Mouse (Mus musculus): ENCODE results near the gene Lmtk3.

Gene Lmtk3

DNA sequence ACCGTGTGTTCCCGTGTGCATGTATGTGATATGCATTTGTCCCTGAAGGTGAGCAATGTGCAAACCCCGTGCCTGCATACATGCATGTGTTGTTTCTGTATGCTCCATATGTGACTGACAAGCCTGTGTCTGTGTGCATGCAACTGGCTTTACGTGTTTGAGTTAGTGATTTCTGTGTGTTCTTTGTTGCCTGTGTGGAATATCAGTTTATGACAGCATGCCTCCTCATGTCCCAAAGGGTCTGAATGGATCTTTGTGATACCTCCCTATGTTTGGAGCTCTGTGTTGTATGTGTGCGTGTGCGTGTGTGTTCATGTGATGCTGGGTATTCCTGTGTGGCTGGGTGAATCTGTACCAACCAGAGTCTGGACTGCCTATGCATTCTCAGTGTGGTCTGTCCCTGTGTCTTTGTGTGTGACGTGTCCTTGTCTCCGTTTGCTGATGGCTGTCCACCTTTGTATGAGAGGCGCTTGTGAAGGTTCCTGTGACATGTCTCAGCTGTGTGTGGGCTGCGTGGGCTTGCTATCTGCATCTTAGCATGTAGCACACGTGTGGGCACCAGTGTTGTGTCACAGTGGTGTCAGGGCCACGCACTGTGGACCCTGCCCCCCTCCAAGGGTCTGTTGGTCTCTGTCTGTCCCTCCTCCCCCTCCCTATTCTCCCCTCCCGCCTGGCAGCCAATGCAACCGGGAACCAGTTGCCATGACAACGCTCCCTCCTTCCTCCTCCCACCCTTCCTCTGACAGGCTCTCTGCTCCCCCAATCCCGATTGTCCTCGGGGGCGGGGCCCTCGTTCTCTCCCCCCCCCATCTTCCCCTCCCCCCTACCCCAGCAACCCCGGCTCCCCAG lies 1.2 kb downstream of the Lmtk3 start, which contains the start of gene Sult2b1:
TSS of gene Sult2b1 (minus strand) at position 146 of the 849 bp plus-strand sequence.
- DNase-seq = peak; percentile 95

DNA sequence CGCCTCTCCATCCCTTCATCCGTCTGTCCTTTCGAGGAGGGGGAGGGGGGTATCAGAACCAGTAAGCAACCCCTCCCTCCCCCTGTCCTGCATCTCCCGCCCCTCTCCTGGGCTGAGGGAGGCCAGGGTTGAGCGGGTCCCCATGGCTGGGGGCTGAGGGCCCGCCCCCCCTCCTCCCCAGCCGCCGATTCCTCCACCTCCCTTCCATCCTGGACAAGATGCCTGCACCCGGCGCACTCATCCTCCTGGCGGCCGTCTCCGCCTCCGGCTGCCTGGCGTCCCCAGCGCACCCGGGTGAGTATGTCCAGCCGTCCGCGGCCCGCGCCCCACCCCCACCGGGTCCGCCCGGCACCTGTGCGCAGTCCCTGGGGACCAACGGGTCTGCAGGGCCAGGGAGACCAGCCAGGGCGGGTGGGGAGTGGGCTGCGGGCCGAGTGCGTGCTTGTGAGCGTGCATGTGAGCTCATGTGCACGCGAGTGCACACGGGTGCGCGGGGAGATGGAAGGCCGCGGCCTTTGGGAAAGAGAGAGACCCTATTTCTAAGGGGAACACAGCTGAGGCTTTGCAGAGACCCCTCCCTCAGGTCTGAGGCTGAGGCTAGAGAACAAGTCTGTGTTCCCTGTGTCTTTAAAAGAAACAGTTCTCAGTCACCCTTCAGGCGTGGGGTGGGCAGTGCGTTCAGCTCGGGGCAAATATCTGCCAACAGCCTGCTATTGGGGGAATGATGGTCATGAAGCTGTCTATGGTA lies 2.0 kb downstream of the Lmtk3 start:
- no peak for DNase-seq

DNA sequence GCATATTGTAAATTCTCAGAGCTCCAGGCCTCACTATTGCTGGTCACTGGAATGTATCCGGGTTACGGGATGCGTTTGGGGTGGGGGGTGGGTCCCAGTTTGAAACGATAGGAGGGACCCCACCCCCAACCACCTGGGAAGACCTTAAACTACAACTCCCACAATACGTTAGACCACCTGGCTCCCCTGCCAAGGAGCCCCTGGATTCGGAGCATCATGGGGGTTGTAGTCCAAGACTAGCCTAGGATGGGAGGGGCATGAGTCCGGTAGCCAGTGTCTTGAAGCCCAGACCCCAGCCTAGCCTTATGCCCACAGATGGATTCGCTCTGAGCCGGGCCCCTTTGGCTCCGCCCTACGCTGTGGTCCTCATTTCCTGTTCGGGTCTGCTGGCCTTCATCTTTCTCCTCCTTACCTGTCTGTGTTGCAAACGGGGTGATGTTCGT lies 2.6 kb downstream of the Lmtk3 start:
- DNase-seq = no peak

DNA sequence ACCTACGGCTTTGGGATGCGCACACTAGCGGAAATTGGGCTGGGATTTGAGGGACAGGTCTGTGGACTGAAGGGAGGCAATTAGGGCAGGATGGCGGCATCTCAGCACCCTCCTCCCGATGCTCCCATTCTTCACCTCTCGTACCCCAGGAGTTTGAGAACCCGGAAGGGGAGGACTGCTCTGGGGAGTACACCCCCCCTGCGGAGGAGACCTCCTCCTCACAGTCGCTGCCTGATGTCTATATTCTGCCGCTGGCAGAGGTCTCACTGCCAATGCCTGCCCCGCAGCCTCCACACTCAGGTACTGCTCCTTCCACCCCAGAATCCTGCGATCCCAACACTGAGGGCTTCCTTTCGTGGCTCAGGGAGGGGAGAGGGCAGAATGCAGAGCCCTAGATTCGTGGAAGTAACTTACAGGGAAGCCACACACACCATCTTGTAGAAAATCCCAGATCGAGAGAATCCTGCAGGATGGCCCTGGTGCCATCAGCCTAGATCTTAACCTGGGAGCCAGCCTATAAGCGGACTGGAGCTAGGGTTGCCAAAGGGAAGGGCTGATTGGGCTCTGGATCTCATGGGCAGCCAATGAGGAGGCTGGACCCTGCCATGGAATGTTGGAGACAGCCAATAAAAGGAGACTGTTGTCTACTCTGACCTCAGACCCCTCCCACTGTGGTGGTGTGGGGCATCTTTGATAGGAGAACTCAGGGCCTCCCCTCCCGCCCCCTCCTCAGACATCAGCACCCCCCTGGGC lies 3.3 kb downstream of the Lmtk3 start:
- DNase-seq = peak; percentile 79

DNA sequence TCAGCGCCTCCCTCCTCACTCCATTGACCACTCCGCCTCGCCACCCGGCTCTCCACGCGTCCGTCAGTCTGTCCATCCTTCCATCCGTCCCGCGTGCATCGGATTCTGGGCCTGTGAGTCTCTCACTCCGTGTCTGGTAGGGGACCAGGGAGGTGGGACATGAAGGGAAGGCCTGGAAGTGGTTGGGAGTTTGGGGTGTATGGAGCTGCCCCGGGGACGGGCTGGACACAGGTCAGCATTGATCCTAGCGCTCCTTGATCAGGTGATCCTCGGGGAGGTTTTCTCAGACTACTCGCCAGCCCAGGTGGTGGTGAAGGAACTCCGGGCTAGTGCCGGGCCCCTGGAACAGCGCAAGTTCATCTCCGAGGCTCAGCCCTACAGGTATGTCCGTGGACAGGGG lies 4.1 kb downstream of the Lmtk3 start:
- no peak for DNase-seq

DNA sequence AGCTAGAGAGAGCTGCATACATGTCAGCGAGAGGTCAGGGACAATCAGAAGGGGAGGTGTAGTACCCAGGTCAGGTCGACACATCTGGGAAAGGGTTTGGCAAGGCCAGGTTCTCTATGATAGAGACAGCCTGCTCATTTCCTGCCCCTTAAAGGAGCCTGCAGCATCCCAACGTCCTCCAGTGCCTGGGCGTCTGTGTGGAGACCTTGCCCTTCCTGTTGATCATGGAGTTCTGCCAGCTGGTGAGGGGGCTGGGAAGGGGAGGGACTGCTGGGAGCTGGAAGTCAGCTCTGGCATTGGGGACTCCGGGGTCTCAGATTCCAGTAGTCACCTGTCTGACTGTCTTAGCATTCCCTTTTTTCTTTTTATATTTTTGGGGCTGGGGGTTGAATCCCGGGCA lies 7.2 kb downstream of the Lmtk3 start:
- DNase-seq = no peak

DNA sequence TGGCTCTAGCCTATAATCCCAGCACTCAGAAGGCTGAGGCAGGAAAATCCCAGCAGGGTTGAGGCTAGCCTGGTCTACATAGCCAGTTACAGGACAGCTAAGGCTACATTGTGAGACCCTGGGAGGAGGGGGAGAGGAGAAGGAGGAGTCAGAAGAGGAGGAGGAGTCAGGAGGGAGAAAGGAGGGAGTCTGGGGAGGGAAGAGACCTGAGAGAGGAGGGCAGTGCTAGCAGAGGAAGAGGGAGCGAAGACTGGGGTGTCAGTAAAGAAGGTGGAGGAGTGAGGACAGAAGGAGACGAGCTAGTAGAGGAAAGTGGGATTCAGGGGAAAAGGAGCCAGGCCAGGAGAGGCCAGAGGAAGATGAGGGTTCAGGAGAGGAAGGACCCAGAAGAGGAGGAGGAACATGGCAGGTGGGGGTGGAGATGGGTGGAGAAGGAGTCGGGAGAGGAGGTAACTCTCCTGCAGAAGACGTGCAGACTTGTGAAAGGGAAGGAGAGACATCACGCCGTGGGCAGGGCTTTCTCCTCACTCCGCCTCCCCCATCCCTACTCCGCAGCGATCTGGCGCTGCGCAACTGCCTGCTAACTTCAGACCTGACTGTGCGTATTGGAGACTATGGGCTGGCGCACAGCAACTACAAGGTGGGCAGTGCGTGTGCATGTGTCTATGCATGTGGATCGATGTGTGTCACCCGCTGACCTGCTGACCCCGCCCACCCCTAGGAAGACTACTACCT lies 8.4 kb downstream of the Lmtk3 start:
- DNase-seq = peak; percentile 63

DNA sequence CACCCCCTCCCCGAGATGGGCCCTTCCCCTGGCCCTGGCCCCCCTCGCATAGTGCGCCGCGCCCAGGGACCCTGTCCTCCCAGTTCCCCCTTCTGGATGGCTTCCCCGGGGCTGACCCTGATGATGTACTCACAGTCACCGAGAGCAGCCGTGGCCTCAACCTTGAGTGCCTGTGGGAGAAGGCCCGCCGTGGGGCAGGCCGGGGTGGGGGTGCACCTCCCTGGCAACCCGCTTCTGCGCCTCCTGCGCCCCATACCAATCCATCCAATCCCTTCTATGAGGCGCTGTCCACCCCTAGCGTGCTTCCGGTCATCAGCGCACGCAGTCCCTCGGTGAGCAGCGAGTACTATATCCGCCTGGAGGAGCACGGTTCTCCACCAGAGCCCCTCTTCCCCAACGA lies 9.7 kb downstream of the Lmtk3 start:
- DNase-seq = no peak

DNA sequence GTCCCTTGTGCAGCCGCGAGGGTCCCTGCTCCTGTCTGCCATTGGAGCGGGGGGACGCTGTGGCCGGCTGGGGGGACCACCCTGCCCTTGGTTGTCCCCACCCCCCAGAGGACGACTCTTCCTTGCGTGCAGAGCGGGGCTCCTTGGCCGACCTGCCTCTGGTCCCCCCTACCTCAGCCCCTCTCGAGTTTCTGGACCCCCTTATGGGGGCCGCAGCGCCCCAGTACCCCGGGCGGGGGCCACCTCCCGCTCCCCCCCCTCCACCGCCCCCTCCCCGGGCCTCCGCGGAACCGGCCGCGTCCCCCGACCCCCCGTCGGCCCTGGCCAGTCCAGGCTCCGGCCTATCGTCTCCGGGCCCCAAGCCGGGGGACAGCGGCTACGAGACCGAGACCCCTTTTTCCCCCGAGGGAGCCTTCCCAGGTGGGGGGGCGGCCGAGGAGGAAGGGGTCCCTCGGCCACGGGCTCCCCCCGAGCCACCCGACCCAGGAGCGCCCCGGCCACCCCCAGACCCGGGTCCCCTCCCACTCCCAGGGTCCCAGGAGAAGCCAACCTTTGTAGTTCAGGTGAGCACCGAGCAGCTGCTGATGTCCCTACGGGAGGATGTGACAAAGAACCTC lies 10.5 kb downstream of the Lmtk3 start:
- no peak for DNase-seq

DNA sequence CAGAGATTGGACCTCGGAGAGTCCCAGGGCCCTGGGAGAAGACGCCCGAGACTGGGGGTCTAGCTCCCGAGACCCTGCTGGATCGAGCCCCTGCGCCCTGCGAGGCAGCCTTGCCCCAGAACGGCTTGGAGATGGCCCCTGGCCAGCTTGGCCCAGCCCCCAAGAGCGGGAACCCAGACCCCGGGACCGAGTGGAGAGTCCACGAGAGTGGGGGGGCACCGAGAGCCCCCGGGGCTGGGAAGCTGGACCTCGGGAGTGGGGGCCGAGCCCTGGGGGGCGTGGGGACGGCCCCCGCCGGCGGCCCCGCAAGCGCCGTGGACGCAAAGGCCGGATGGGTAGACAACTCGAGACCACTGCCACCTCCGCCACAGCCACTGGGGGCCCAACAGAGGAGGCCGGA lies 11.4 kb downstream of the Lmtk3 start:
- DNase-seq = no peak

DNA sequence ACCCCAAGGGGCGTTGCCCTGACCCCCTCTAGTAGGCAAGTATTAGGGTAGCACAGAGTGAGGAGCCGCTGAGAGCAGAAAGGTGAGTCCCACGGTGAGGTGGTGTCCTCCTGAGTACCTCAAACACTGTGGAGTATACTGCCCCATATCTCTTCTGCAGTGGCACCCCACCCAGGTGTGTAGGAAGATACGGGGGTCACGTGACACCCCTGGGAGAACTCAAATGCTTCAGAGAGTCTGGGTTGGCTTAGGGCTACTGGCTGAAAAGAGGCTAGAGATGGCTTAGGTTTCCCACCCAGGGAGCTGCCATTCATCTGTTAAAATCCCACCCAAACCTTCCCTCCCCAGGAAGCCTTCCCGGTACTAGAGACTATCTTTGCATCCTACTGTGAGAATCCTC lies 13.4 kb downstream of the Lmtk3 start:
- no peak for DNase-seq

DNA sequence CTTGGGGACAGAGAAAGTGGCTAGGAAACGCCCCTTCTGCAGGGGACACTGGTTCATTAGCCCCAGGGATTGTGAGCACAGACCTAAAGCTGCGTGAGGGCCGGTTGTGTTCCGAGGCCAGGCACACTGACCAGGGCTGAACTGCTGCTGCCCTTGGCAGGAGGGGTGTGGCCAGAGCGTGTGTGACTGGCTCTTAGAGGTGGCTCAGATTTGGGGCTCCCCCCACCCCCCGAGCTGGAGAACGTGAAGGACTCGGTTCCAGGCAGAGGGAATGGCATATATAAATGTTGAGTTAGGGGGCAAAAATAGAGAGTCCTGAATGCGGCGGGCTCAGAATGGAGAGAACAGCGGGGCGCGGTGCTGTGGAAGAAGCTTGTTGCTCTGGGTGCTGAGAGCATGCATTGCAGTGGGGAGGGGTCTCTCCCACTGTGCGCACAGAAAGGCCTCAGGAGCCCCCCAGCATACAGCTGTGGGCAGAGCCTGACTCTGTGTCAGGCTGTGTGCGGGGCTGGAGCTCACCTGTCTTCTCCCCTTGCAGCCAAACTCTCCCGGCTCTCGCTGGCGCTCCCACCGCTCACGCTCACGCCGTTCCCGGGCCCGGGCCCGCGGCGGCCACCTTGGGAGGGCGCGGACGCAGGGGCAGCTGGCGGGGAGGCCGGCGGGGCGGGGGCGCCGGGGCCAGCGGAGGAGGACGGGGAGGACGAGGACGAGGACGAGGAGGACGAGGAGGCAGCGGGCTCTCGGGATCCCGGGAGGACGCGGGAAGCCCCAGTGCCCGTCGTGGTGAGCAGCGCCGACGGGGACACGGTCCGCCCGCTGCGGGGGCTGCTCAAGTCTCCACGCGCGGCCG lies 14.3 kb downstream of the Lmtk3 start:
- DNase-seq = no peak

DNA sequence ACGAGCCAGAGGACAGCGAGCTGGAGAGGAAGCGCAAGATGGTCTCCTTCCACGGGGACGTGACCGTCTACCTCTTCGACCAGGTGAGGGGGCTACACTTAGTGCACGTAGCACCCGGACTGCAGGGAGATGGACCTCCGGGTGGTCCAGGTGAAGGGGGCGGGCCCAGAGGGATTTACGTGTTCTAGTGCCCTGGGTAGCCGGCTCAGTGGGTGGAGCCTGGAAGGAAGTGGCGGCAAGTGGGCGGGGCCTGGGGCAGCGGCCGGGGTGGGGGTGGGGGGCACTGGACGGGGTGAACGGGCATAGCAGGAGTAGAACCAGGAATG lies 14.9 kb downstream of the Lmtk3 start:
- DNase-seq = no peak

DNA sequence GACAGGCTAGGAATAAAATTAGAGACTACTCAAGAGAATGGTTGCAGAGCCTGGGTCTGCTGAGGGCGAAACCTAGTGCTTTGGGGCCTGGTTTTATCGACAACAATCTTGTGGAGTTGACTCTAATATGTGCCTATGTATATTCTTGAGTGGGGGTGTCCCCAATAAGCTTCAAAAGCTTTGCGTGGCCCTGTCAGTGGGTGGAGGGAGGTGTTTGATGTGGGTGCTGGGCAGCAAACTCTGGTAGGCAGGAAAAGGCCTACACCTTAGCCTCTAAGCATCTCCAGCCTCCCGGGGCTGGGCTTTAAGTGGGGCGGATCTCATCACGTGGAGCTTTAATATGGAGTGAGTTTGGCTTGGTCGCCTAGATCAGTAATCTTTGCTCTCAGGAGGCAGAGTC lies 15.4 kb downstream of the Lmtk3 start:
- no peak for DNase-seq

DNA sequence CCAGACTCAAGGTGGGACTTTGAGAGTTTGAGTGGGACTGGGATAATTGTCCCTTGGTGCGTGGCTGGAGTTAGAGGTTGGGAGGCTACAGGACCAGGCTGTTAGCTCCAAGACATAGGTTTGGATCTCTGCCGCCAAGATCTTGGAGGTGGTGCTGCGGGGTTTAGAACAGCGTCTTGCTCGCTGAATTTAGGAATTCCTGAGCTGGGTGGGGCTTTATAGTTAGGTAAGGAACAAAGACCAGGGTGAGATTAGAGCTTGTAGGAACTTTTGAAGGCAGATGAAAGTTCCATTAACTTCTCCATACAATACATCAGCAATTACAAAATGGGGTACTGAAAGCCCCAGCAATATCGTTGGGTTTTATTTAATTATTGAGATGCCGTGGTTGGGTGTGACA lies 16.5 kb downstream of the Lmtk3 start:
- no peak for DNase-seq

DNA sequence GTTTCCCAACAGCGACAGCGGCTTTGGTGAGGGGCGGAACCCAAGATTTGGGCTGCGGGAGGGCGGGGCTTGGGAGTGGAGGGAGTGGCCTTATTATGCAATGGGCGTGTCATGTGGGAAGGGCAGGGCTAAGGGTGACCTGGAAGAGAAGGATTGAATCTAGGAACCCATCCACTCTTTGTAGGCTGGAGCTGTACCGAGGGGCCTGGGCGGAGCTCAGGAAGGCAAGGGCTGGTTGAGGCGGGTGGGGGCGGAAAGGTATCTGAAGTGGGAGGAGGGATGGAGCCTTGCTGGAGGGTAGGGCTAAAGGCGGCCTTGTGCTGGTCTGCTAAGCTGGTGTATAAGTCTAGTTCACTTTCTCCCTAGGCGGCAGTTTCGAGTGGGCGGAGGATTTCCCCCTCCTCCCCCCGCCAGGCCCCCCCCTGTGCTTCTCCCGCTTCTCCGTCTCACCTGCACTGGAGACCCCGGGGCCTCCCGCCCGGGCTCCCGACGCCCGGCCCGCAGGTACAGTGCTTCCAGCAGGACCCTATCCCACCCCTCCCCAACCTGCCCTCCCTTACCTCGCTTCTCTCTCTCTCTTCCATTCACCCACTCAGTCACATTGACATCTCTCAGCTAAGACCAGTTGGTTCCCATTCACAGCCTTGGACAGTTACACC lies 17.1 kb downstream of the Lmtk3 start:
- DNase-seq = no peak

DNA sequence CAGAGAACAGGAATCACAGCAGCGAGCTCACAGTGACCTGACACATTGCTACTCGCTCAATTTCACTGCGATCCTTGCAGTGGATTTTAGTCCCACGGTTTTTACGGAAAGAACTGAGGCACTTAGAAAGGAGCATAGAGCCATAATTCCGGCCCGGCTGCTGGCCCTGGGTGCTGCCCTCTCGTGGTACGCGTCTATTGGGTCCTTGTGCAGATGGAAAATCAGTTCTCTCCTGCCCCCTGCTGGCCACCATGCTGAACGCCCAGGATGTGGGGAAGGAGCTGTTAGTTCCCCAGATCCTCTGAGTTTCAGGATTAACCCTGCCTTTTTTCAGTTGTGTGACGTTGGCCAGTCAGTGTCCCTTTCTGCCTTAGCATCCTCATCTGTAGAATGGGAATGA lies 17.8 kb downstream of the Lmtk3 start:
- peak; percentile 92 for DNase-seq

DNA sequence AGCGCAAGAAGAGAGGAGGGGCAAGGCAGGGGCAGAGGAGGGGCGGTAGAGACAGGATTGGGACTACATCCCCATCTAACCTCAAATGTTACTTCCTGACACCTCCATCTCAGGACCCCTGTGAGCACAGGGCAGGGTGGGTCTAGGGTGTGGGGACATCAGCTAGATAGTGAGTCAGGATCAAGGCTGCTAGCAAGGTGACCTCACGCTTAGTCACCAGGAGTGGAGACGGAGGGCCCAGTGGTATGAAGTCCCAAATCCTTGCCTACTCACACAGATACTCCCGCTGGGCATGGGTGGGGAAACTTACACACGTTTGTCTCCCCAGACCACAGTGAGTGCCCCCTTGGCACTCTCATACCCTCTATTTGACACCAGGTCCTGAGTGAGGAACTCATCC lies 19.0 kb downstream of the Lmtk3 start:
- DNase-seq = no peak

DNA sequence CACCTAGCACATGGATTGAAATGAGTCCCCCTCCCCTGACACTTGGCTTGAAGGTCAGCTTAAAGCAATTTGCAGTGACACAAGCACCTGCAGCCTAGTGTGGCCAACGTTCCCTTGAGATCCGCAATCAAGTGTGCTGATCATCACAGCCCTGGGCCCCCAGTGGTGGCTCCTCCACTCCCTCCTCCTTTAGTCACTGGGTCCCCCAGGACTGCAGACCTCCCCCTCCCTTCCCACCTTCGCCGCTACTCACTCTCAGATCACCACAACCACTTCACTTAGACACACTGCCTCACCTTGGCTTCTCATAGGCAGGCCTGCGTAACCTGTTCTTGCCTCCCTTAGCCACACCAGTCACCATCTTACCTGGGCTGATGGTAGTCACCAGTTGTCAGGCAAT lies 22.4 kb downstream of the Lmtk3 start:
- DNase-seq = no peak

DNA sequence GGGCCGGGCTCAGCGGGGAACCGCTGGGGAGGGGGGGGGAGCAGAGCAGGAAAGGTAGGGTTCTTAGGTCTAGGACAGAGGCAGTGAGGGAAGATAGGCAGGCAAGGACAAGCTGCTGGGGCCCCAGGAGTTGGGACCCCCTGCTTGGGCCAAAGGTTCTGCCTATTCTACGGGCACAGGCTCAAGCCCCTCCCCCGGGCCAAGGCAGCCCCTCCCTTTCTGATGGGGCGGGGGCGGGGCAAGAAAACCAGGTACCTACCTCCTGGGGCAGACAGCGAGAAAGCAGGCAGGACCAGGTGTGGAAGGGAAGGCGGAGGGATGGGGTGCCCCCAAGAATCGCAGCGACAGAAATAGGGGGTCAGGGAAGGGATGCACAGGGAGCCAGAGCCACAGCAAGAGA lies 24.9 kb downstream of the Lmtk3 start:
- no peak for DNase-seq
